Mouse (Mus musculus) urinary bladder, postnatal 36 days (tissue): ENCODE measurements around the gene C77080.

ENCODE experiments used
- DNase-seq, 2 experiments: peaks; one replicate each; pipeline ENCODE4 v3.0.0; 2022; ENCODE audit warnings: low spot score in 2 of 2, mixed read lengths in 1 of 2

C77080 gene

GRCm38 (mm10) chr4:129261196-129261595 lies at the start of gene C77080:
Gene C77080, minus strand, starts transcription at chr4:129261404.
- DNase-seq, result no peak

- no peak for DNase-seq
These were observed 46.7 kb upstream of the C77080 start for GRCm38 (mm10) chr4:129307936-129308335.

GRCm38 (mm10) chr4:129304306-129304705 lies 43.1 kb upstream of the C77080 start:
- DNase-seq, result no peak

GRCm38 (mm10) chr4:129303816-129304215 lies 42.6 kb upstream of the C77080 start:
- no peak for DNase-seq

GRCm38 (mm10) chr4:129303401-129303800 lies 42.2 kb upstream of the C77080 start:
- DNase-seq, result no peak

GRCm38 (mm10) chr4:129299121-129299520 lies 37.9 kb upstream of the C77080 start:
- DNase-seq, result no peak

- no peak for DNase-seq
These were observed 36.5 kb upstream of the C77080 start for GRCm38 (mm10) chr4:129297724-129298123.

GRCm38 (mm10) chr4:129296066-129296465 lies 34.9 kb upstream of the C77080 start:
- no peak for DNase-seq

- no peak for DNase-seq
These were observed 34.0 kb upstream of the C77080 start for GRCm38 (mm10) chr4:129295188-129295587.

- no peak for DNase-seq
These were observed 32.5 kb upstream of the C77080 start for GRCm38 (mm10) chr4:129293702-129294101.

GRCm38 (mm10) chr4:129292831-129293230 lies 31.6 kb upstream of the C77080 start:
- DNase-seq, result no peak

GRCm38 (mm10) chr4:129289671-129290070 lies 28.5 kb upstream of the C77080 start:
- no peak for DNase-seq

GRCm38 (mm10) chr4:129288067-129288466 lies 26.9 kb upstream of the C77080 start:
- peak in 1 of 2 experiments; percentile 24 for DNase-seq

- DNase-seq, result no peak
These were observed 26.3 kb upstream of the C77080 start, which contains the start of gene Sync for GRCm38 (mm10) chr4:129287472-129287981. Gene Sync, plus strand, starts transcription at chr4:129287617.

GRCm38 (mm10) chr4:129286683-129287471 lies 25.7 kb upstream of the C77080 start:
- no peak for DNase-seq

- peak in 1 of 2 experiments; percentile 33 for DNase-seq
These were observed 24.9 kb upstream of the C77080 start for GRCm38 (mm10) chr4:129286001-129286682.

- no peak for DNase-seq
These were observed 23.5 kb upstream of the C77080 start for GRCm38 (mm10) chr4:129284685-129285084.

GRCm38 (mm10) chr4:129283226-129283625 lies 22.0 kb upstream of the C77080 start:
- no peak for DNase-seq

GRCm38 (mm10) chr4:129282786-129283185 lies 21.6 kb upstream of the C77080 start:
- DNase-seq, result no peak

- DNase-seq, result peak; percentile 98
These were observed 15.3 kb upstream of the C77080 start for GRCm38 (mm10) chr4:129276453-129276865.

- peak in 1 of 2 experiments; percentile 66 for DNase-seq
These were observed 11.5 kb upstream of the C77080 start for GRCm38 (mm10) chr4:129272756-129273046.

GRCm38 (mm10) chr4:129271991-129272755 lies 11.0 kb upstream of the C77080 start:
- peak; percentile 72 to 82 for DNase-seq
